Mouse (Mus musculus): ENCODE results near the gene Tmem164. TPM values are rescaled to one million over a fixed set of nuclear protein-coding genes. Genes with fewer than 3 reads are reported as not detected.

Gene Tmem164
- total RNA-seq, 2 experiments from 2014 or later: 21.0 to 23.8 TPM

- DNase-seq: no peak
Observed at GRCm38 (mm10) chrX:142750775-142751174, 69.6 kb downstream of the Tmem164 start.

GRCm38 (mm10) chrX:142755542-142755941, 74.3 kb downstream of the Tmem164 start:
- no peak for DNase-seq

- no peak for DNase-seq
Observed at GRCm38 (mm10) chrX:142760415-142760814, 79.2 kb downstream of the Tmem164 start.

- DNase-seq: no peak
Observed at GRCm38 (mm10) chrX:142763337-142763736, 82.1 kb downstream of the Tmem164 start.

GRCm38 (mm10) chrX:142769698-142770097, 88.5 kb downstream of the Tmem164 start:
- DNase-seq: no peak

GRCm38 (mm10) chrX:142773658-142774057, 92.5 kb downstream of the Tmem164 start:
- no peak for DNase-seq

GRCm38 (mm10) chrX:142776131-142776530, 94.9 kb downstream of the Tmem164 start:
- DNase-seq: peak; percentile 3 to 28

GRCm38 (mm10) chrX:142778638-142779037, 97.4 kb downstream of the Tmem164 start:
- peak; percentile 48 to 57 for DNase-seq

- DNase-seq: no peak
Observed at GRCm38 (mm10) chrX:142786160-142787052, 105.2 kb downstream of the Tmem164 start.

- DNase-seq: no peak
Observed at GRCm38 (mm10) chrX:142792185-142792584, 111.0 kb downstream of the Tmem164 start.

- no peak for DNase-seq
Observed at GRCm38 (mm10) chrX:142794069-142794610, 112.9 kb downstream of the Tmem164 start.

- no peak for DNase-seq
Observed at GRCm38 (mm10) chrX:142804596-142804995, 123.4 kb downstream of the Tmem164 start.

- DNase-seq: no peak
Observed at GRCm38 (mm10) chrX:142806126-142806525, 124.9 kb downstream of the Tmem164 start.

GRCm38 (mm10) chrX:142806620-142807061, 125.4 kb downstream of the Tmem164 start:
- peak in 1 of 2 experiments; percentile 36 for DNase-seq

GRCm38 (mm10) chrX:142808411-142808810, 127.2 kb downstream of the Tmem164 start:
- DNase-seq: peak; percentile 38 to 77

GRCm38 (mm10) chrX:142813146-142813545, 131.9 kb downstream of the Tmem164 start:
- no peak for DNase-seq

- DNase-seq: peak in 1 of 2 experiments; percentile 73
Observed at GRCm38 (mm10) chrX:142818057-142818682, 137.0 kb downstream of the Tmem164 start.

GRCm38 (mm10) chrX:142821239-142821638, 140.0 kb downstream of the Tmem164 start:
- peak in 1 of 2 experiments; percentile 20 for DNase-seq

- peak in 1 of 2 experiments; percentile 50 for DNase-seq
Observed at GRCm38 (mm10) chrX:142821846-142822245, 140.6 kb downstream of the Tmem164 start.

- no peak for DNase-seq
Observed at GRCm38 (mm10) chrX:142825309-142825708, 144.1 kb downstream of the Tmem164 start.

- peak in 1 of 2 experiments; percentile 2 for DNase-seq
Observed at GRCm38 (mm10) chrX:142827644-142828043, 146.4 kb downstream of the Tmem164 start.

GRCm38 (mm10) chrX:142828184-142828908, 147.1 kb downstream of the Tmem164 start:
- DNase-seq: peak in 1 of 2 experiments; percentile 6
